Mouse (Mus musculus) embryonic stem cell, embryonic (primary cell): ENCODE data around the gene Hnrnpul1.

Experiments used
- CTCF ChIA-PET, 4 experiments: fragments of 300-600 bp in 2 of 4; fragments of 350-600 bp in 2 of 4; sonication (Branson Sonifier 250); formaldehyde crosslinking; loops; one replicate each; lab custom pipeline; 2022; ENCODE audit warnings: inconsistent platforms in 2 of 4; lab: Charles Lee
- POLR2A ChIA-PET, 4 experiments: fragments of 300-600 bp in 2 of 4; fragments of 350-600 bp in 2 of 4; sonication (Branson Sonifier 250); formaldehyde crosslinking; loops; one replicate each; lab custom pipeline; 2022; ENCODE audit warnings: antibody characterized with exemption in 4 of 4, inconsistent platforms in 1 of 4; lab: Charles Lee

Gene Hnrnpul1

GRCm38 (mm10) chr7:25676085-25676781, 78.3 kb downstream of the Hnrnpul1 start:
- CTCF ChIA-PET: interaction anchor here in 2 of 4 experiments (1.0 to 1.2 kb wide), 2 partner anchors 12 to 24 kb away, joined by 3 read pairs; no protein-coding TSS in a partner anchor

DNA sequence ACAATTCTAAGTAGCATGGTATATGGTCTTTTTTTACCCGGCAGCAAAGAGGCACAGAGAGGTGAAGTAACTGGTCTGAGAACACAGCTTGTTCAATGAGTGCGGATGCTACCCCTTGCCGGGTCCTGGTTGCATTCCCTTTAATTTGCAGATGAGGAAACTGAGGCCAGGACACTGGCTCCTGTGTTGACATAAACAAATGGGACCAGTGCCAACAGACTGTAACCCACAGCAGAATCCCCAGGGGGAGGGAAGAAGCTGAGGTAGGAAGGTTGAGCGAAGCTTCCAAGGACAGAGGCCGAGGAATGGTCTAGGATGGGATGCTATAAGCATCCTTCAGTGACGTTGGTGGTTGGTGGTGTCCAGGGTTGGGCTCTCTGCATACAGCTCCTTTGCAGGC, 79.2 kb downstream of the Hnrnpul1 start:
- CTCF ChIA-PET: interaction anchor here in 2 of 4 experiments (0.9 to 1.3 kb wide), 6 partner anchors 9 to 266 kb away, joined by 3 to 4 read pairs (median 3); no protein-coding TSS in a partner anchor
- POLR2A ChIA-PET: interaction anchor here (0.6 to 4.2 kb wide), 26 partner anchors 8 to 250 kb away, joined by 3 to 26 read pairs (median 4); partner anchors contain the start of genes Exosc5 (in 2 of the 4), Hnrnpul1 (in 2 of the 4), Bckdha (in 1 of the 4) and Dmac2 (in 1 of the 4)

More at GRCm38 (mm10) chr7:25676085-25676781, 78.3 kb downstream of the Hnrnpul1 start:
- POLR2A ChIA-PET: interaction anchor here in 2 of 4 experiments (0.6 to 4.2 kb wide), 13 partner anchors 8 to 79 kb away, joined by 3 to 26 read pairs (median 4); partner anchors contain the start of genes Exosc5 (in 2 of the 2), Bckdha (in 1 of the 2) and Hnrnpul1 (in 1 of the 2)

GRCm38 (mm10) chr7:25674719-25675300, 79.7 kb downstream of the Hnrnpul1 start, which contains the start of gene Tmem91:
Gene Tmem91, minus strand, starts transcription at chr7:25675166.
- CTCF ChIA-PET: interaction anchor here (0.5 to 1.4 kb wide), 10 partner anchors 8 to 265 kb away, joined by 3 to 6 read pairs (median 4); no protein-coding TSS in a partner anchor
- POLR2A ChIA-PET: interaction anchor here in 3 of 4 experiments (0.5 to 4.2 kb wide), 30 partner anchors 9 to 1561 kb away, joined by 3 to 26 read pairs (median 4); partner anchors contain the start of genes Exosc5 (in 2 of the 3), Hnrnpul1 (in 2 of the 3), Tgfb1 (in 2 of the 3) and B3gnt8 (in 1 of the 3)

- ChIA-PET CTCF (interaction anchor here (0.5 to 1.4 kb wide), 9 partner anchors 8 to 265 kb away, joined by 3 to 6 read pairs (median 4); no protein-coding TSS in a partner anchor), POLR2A (interaction anchor here in 3 of 4 experiments (0.5 to 4.2 kb wide), 23 partner anchors 10 to 1561 kb away, joined by 3 to 26 read pairs (median 4); partner anchors contain the start of genes Exosc5 (in 2 of the 3), Hnrnpul1 (in 2 of the 3), B3gnt8 (in 1 of the 3) and Bckdha (in 1 of the 3))
Measured at GRCm38 (mm10) chr7:25674297-25674696, 80.3 kb downstream of the Hnrnpul1 start.

GRCm38 (mm10) chr7:25672442-25672841, 82.1 kb downstream of the Hnrnpul1 start:
- ChIA-PET POLR2A (interaction anchor here in 2 of 4 experiments (0.7 to 1.8 kb wide), 7 partner anchors 8 to 53 kb away, joined by 3 to 4 read pairs (median 4); partner anchors contain the start of genes B9d2 (in 1 of the 2), Bckdha (in 1 of the 2), Dmac2 (in 1 of the 2) and Exosc5 (in 1 of the 2)), CTCF (interaction anchor here in 3 of 4 experiments (0.6 to 0.7 kb wide), 4 partner anchors 8 to 187 kb away, joined by 3 to 4 read pairs (median 4); partner anchors contain the start of gene B9d2 (in 1 of the 3))

DNA sequence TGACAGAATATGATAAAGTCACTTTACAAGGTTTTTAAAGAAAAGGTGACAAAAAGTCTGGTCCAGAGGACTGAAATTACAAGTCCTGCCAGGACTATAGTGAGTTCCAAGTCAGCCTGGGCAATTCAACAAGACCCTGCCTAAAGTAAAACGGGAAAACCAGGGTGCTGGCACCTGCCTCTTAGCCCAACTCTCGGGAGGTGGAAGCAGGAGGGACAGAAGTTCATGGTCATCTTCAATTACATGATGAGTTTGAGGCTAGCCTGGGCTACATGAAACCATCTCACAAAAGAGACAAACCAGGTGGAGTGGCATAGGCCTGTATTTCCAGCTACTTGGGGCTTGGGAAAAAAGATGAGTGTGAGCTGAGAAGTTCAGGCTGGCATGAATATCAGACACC, 82.9 kb downstream of the Hnrnpul1 start:
- ChIA-PET POLR2A (interaction anchor here in 2 of 4 experiments (0.5 to 1.8 kb wide), 9 partner anchors 9 to 164 kb away, joined by 3 to 5 read pairs (median 4); partner anchors contain the start of genes B9d2 (in 2 of the 2), Bckdha (in 1 of the 2), Dmac2 (in 1 of the 2) and Exosc5 (in 1 of the 2)), CTCF (interaction anchor here in 3 of 4 experiments (0.6 to 0.7 kb wide), 4 partner anchors 9 to 186 kb away, joined by 3 to 4 read pairs (median 4); partner anchors contain the start of gene B9d2 (in 1 of the 3))
